Mouse (Mus musculus): ENCODE data around the gene Fank1.

DNA sequence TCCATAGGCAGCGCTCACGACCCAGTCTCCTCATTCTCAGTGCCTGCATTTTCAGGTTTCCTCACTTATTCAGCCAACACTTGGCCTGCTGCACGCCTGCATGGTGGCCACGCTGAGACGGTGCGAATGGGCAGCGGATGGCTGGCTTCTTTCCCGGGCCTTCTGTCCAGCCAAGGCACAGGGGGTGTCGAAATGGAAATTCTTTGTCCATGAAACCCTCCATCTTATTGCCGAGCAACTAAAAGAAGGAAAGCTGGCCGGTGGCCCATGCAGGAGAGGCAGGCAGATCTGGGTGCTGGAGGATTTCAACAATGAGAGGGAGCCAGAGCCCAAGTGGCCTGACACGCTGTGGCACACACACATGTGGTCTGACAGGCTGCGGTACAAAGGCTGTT lies 10.8 kb upstream of the Fank1 start:
- no peak for TF ChIP-seq MXI1 (IDR thresholded peaks at IDR 0.05; ENCODE audit: low read depth, low read length)
- no peak for TF ChIP-seq CTCF (conservative IDR thresholded peaks at IDR 0.05 in 1 of 2, IDR thresholded peaks at IDR 0.05 in 1 of 2; ENCODE audit: low read depth in 2 of 2, low read length in 2 of 2)
- no peak for TF ChIP-seq POLR2A (IDR thresholded peaks at IDR 0.05; ENCODE audit: low read depth, low read length)
- no peak for TF ChIP-seq MYC (IDR thresholded peaks at IDR 0.05; ENCODE audit: low read depth, low read length)
- no peak for TF ChIP-seq EP300 (IDR thresholded peaks at IDR 0.05; ENCODE audit: low read length)
- no peak for TF ChIP-seq MAZ (IDR thresholded peaks at IDR 0.05; ENCODE audit: low read depth, low read length)
- no peak for TF ChIP-seq USF1 (IDR thresholded peaks at IDR 0.05; ENCODE audit: low read depth, low read length)
- no peak for TF ChIP-seq POLR2AphosphoS2 (IDR thresholded peaks at IDR 0.05; ENCODE audit: low read depth, low read length)
- TF ChIP-seq MAX (IDR thresholded peaks at IDR 0.05; ENCODE audit: low read length), result no peak
- TF ChIP-seq MEF2A (IDR thresholded peaks at IDR 0.05; ENCODE audit: borderline replicate concordance, low read depth, low read length), result no peak
- TF ChIP-seq CHD1 (IDR thresholded peaks at IDR 0.05; ENCODE audit: low read depth, low read length), result no peak
- TF ChIP-seq JUN (IDR thresholded peaks at IDR 0.05; ENCODE audit: insufficient read depth, low read depth, low read length), result no peak

All from CH12.LX (cell line).